Mouse (Mus musculus): Measurements from ENCODE around the gene Aggf1.

DNA sequence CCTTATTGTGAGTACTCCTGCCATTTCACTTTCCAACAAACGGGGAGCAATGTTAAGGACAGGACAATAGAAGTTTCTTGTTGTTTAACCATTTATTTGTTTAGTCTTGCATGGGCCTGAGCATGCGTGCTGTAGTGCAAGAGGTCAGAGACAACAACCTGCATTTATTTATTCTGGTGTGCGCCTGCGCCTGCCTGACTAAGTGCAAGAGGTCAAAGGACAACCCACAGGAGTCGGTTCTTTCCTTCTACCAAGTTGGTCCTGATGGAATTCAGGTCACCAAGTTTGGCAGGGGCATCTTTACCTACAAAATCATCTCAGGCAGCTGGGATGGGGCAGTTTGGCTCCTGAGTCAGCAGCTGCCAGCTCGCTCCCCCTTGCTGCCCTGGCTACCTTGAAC lies 29.3 kb downstream of the Aggf1 start:
- no peak for TF ChIP-seq CTCF (IDR thresholded peaks at IDR 0.05; ENCODE audit: low read depth, low read length)
- no peak for TF ChIP-seq GATA1 (IDR thresholded peaks at IDR 0.05; ENCODE audit: borderline replicate concordance, low read length)
- TF ChIP-seq GATA2 (IDR thresholded peaks at IDR 0.05; ENCODE audit: borderline replicate concordance, low read depth, low read length) = no peak
- TF ChIP-seq TAL1 (conservative IDR thresholded peaks at IDR 0.05; ENCODE audit: low read depth, low read length) = no peak

All from G1E (cell line).